Mouse (Mus musculus) cerebellum, postnatal 14 days (tissue): ENCODE data around the gene Rexo5.

Experiments
- DNase-seq, 2 experiments: peaks; one replicate each; pipeline ENCODE4 v3.0.0; 2021; ENCODE audit warnings: mixed read lengths in 2 of 2

Gene Rexo5

DNA sequence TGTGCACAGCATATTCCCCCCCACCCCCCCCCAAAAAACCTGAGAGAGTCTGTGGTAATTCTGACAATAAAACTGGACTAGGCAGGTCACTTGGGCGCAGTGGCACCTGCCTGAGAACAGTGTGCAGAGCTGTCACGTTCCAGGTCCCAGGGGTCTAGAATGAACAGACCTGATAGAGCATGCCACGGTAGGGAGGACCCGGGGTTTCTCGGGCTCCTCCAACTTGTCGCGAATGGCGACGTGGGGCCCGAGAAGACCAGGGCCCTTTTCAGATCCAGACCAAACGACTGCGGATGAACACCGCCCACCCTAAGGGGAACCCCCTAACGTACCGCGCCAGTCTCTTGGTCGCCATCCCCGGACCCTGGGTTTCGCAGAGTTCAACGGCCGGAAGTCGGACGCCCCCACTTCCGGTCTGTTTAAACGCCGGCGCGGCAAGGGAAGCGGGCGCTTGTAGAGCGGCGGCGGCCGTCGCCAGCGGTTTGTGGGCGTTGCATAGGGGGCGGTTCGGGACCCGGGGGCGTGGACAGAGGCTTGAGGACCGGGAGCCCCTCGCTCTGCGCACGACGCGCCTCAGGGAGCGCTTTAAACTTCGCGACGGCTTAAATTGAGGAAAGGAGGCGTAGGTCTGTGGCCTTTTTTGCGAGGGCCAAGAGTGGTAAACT is at the start of gene Rexo5, which contains the start of gene Eri2:
Gene Rexo5 (plus strand): TSS at position 421 of the 665 bp plus-strand sequence.
Gene Eri2 (minus strand): TSS at position 473 of the 665 bp plus-strand sequence.
- peak; percentile 84 to 85 for DNase-seq

DNA sequence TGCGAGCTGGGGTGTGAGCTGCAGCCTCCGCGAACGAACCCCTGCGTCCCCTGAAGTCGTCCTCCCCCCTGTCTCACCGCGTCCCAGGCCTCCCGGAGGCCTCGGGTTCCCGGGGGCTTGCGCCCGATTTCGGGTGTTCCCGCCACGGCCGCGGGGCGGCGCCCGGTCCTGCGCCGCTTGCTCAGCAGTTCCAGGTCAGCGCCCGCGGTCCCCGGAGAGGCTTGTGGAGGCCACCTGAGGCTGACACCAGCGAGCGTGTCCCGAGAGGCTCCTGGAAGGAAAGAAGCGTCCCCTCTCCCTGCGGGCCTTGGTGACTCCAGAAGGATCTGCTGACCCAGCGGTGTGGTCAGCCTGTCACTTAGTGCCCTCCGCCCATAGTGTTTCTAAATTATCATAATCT is 49.5 kb upstream of the Rexo5 start:
- DNase-seq = no peak

DNA sequence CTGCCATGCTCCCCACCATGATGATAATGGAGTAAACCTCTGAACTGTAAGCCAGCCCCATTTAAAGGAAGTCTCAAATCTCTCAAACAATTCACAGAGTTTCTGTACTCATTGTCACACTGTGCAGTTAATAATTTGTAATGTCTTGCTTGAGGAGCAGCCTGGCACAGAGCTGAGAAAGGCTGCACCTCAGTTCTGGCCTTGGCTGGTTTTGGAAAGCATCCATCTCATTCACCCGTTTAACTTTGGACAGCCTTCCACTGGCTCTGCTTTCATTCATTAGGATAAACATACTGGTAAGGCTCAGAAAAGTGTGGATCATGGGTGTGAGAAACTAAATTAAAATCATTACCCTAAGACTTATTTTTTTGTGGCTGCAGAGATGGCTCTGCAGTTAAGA is 47.9 kb upstream of the Rexo5 start:
- DNase-seq = no peak

DNA sequence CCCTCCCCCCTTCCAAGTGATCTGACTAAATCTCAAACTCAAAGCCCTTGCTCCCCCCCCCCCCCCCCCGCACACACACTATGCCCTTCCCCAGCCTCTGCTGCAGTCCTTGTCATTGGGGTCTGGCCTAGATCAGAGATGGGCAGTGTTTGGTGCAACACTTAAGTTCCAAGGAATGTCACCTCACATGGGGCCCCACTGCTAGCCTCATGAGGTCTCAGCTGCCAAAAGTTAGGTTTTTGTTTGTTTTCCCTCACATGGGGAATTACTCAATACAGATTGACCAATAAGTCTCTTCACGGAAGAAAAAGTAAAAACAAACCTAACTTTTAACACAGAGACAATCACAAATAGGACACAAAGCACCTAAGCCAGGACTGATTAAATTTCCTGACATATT is 45.0 kb upstream of the Rexo5 start:
- DNase-seq = no peak

DNA sequence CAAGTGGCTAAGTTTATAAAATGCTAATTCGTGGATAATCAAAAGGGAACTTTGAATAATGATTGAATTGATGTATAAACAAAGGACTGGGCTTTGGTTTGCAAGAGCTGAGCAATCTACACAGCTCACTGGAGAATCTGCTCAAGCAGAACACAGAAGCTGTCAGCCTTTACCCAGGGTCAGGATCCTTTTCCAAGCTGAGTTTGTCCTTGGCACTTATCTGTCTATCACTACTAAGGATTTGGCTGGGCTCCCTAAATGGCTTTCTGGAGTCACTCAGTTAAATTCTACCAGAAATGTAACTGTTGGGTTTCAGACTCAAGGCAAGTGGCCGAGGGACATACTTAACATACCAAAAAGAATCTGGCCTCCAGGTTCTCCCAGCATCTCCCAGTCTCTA is 43.9 kb upstream of the Rexo5 start:
- no peak for DNase-seq

DNA sequence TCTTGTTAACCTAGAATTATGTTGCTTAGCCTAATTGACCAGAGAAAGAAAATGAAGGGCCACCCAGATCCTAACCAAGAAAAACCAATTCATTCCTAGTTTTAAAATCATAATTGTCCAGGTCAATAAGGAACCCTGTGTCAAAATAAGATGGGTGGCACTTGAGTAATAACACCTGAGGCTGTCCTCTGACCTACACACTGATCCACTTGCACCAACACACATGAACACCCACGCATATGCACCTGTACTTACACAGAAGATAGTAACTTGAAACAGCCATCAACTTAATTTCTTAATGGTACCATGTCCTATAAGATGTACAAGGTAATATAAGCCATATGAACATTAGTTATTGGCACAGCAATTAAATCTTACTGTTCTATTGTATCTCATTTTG is 40.1 kb upstream of the Rexo5 start:
- DNase-seq = no peak

DNA sequence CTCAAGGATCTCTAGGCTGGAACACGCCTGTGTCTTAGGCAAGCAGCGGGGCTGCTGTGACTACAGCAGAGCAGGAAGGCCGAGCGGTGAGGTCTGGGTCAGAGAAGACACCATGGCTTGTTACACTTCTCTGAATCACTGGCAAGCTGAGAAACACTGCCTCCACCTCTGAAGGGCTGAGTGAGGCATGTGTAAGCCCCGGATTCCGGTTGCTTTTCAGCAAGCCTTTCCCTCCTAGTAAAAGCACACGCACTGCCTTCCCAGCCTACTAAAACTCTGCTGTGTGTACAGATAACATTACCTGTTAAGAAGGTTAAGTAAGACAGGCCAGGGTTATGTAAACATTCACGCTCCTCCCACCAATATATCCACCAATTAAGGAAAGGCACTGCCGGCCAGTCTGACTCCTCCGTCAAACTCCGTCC is 33.3 kb upstream of the Rexo5 start, which contains the start of gene Acsm3:
Gene Acsm3 (plus strand): TSS at position 397 of the 425 bp plus-strand sequence.
- no peak for DNase-seq

DNA sequence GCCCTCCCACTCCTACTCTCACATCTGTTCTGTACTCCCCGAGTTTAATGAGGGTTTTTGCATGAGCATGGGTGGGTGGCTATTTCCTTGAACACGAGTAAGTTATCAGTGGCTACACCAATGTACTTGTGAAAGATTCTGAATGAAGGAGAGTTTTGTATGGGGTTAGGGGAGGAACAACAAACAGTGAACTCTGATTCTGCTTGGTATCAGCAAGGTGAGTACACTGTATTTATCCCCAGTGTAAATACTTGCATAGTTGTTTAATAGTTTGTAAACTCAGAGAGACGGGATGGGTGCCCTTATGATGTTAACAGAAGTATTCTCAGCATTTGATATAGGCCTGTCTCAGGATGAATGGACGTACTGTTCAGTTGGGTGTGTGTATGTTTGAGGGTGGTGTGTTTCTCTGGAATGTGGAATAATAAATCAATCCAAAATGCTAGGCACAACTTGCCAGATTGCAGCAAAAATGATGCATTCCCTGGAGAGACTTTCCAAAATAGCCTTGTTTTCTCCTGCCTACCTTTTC is 31.6 kb upstream of the Rexo5 start:
- DNase-seq = no peak

DNA sequence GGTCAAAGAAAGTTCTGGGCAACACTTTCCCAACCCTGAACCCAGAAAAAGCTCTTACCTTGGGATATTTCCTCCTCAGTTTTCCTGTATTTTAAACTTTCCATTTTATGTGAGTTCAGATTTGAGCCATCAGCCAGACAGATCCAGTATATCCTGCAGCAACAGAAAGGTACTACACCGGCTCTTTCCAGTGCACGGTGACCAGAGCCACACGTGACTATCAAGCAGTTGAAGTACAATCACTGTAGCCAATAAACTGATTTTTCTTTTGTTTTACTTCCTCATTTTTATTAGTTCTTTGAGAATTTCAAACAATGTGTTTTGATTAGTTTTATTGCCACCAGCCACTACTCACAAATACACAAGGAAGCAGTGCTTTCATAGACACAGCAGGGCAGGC is 29.4 kb upstream of the Rexo5 start:
- DNase-seq = no peak

DNA sequence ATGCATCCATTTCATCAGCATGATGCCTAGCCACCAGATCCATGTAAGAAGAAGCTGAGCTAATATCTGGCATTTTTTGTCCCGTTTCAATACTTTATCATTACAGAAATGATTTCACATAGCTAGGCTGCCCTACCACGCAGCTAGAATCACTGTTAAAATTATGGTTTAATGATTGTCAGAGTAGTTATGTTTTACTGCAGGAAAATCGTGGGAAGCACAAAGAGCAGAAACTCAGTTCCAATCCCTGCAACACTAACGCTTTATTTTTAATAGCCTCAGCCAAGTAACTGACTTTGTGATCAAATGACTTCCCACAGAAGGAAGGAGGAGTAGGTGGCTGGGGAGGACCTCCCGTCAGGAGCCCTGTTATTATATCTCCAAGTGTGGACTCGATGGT is 26.8 kb upstream of the Rexo5 start:
- DNase-seq = no peak

DNA sequence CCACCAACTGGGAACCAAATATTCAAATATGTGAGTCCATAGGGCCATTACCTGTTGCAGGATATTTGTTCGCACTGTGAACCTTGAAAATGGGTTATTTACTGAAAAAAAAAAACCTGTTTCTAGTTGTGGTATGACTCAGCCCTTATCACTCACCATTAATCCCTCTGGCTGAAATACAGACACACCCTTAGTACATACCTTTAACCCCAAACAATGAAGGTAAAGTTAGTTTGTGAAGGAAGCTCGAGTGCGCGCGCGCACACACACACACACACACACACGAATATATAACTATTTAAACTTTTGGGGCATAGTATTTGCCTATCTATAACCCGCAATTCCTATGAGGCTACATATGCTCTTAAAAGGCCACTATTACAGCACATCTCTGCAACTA is 23.9 kb upstream of the Rexo5 start:
- DNase-seq = no peak

DNA sequence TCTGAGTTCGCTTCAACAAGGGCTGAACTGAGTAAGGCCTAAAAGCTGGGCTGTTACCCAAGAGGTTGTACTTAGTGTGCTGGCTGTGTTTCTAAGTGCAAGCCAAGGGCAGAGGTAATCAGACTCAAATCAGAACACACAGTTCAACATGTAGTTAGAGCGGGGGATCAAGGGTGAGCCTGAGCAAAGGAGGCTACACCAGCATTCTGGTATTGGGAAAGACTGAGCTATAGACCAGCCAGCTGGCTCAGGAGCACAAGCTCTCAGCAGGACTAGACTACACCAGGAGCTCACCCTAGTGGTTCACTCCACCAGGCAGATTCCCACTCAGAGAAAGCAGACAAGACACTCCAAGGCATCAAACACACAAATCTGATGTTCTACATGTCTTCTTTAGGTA is 10.4 kb upstream of the Rexo5 start:
- no peak for DNase-seq

DNA sequence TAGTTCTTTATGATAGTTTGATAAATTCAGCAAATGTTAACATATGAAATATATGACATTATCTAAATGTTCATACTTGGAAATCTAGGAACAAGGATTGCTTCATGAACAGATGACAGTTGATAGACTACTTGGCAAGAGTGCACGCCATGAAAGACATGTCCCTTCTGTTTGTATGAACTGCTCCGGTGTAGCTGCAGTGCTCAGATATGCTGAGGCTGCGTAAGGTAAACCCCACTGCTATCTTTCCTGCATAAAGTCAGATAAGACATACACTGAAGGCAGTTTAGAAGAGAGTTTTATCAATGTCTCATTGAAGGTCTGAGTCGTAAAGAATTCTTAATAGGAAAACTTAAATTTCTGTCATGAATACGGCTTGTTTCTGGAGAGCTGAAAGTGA is 8.9 kb upstream of the Rexo5 start:
- DNase-seq = no peak

DNA sequence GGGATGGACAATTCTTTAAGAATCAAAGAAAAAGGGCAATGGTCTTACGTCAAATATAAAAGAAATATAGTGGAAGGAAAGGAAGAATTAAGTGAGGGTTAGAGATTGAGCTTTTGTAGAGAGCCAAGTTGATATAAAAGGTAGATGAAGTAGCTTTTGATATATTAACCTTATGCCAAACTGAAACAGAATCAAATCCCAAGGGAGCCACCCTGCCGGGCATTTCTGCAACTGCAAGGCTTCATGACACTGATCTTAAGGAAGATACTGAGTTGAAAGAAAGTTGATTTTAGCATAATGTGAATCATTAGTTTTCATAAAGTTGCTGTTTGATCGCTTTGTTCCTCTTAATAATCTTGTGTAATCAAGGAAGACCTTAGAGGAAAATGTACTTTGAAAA is 4.8 kb upstream of the Rexo5 start:
- DNase-seq = no peak

DNA sequence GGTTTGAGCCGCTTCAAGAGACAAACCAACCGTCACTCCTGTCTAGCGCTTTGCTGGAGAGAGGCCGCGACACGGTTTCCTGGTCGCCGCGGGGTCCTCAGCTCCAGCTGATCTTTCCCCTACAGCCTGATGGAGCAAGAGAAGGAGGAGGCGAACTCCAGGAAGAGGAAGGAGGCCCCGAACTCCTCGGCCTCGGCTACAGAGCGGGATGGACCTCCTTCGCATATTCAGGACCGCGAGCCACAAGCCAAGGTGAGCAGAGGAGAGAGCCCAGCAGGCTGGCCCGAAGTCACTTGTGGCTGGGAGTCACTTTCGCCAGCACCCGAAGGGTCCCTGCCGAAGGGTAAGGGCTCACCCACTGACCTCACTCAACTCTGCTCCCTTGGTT is 439 bp downstream of the Rexo5 start:
- no peak for DNase-seq

DNA sequence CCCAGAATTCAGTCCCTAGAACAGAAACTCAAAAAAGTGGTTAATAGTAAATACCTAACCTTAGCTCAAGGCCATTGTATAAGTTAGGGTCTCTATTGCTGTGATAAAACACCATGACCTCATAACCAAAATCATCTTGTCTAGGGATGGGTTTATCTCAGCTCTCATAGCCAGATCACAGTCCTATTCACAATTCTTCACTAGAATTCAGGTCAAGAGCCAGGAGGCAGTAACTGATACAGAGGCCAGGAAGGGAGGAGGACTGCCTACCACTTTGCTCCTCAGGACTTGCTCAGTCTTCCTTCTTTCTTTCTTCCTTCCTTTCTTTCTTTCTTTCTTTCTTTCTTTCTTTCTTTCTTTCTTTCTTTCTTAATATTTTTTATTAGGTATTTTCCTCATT is 1.5 kb downstream of the Rexo5 start:
- no peak for DNase-seq

DNA sequence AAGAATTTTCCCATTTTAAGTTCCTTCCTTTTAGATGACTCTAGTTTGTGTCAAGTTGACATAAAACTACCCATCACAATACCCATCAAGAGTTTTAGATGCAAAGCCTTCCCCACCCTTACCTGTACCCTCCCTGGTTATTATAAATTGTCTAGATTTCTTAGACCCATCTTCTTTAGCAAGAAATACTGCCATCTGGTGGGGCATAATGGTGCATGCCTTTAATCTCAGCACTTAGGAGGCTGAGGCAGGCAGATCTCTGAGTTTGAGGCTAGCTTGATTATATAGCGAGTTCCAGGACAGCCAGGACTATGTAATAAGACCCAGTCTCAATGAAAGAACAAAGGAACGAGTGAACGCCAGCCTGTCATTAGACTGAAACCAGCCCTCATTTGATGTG is 6.7 kb downstream of the Rexo5 start:
- DNase-seq = no peak

DNA sequence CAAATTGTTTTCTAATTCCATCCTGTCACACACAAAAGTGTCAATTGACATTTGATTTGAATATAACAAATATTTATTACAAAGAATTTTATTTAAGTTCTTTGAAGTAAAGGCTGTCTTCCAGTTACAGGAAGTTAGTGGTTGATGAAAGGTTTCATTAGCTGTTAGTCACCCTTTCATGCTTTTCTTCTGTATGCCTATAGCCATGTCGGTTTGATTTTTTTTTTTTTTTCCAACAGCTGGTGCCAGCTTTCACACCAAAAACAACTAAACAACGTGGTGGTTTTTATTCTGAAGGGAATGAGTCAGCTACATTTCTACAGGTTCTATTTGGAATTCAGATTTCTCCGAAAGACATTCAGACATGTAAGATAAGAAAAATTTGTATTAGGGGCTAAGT is 7.2 kb downstream of the Rexo5 start:
- no peak for DNase-seq

DNA sequence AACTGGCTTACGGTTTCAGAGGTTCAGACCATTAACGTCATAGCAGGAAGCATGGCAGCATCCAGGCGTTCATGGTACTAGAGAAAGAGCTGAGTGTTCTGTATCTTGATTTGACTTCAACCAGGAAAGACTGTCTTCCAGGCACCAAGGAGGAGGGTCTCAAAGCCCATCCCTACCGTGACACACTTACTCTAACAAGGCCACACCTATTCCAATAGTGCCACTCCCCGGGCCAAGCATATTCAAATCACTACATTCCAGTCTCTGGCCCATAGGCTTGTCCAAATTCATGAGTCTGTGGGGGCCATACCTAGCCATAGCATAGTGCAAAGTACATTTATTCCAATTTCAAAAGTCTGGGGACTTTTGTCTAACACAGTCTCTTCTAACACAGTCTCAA is 13.6 kb downstream of the Rexo5 start:
- DNase-seq = no peak

DNA sequence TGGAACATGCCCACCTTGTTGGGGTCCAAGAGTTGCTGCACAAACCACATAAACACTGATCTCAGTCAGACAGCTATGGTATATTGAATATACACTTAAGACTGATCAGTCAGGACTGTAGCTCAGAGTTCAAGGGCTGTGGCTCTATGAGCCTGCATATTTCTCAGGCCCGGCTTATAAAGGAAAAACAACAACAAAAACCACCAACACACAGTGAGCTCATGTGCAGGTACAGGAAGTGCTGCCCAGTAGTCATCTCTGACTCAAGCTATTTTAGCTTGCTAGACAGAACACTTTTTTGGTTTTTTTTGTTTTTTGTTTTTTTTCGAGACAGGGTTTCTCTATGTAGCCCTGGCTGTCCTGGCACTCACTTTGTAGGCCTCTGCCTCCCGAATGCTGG is 14.9 kb downstream of the Rexo5 start:
- DNase-seq = no peak

DNA sequence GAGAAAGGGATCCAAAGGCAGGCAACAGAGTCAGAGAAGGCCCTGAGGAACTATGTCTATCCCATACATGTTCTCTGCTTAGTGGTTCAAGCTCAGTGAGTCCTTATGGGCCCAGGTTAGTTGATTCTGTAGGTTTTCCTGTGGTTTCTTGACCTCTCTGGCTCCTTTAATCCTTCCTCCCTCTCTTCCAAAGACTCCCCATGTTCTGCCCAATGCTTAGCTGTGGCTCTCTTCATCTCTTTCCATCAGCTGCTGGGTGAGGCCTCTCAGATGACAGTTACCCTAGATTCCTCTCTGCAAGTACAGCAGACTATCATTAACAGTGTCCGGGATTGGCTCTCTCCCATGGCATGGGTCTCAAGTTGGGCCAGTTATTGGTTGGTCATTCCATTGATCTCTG is 41.6 kb downstream of the Rexo5 start:
- DNase-seq = no peak

DNA sequence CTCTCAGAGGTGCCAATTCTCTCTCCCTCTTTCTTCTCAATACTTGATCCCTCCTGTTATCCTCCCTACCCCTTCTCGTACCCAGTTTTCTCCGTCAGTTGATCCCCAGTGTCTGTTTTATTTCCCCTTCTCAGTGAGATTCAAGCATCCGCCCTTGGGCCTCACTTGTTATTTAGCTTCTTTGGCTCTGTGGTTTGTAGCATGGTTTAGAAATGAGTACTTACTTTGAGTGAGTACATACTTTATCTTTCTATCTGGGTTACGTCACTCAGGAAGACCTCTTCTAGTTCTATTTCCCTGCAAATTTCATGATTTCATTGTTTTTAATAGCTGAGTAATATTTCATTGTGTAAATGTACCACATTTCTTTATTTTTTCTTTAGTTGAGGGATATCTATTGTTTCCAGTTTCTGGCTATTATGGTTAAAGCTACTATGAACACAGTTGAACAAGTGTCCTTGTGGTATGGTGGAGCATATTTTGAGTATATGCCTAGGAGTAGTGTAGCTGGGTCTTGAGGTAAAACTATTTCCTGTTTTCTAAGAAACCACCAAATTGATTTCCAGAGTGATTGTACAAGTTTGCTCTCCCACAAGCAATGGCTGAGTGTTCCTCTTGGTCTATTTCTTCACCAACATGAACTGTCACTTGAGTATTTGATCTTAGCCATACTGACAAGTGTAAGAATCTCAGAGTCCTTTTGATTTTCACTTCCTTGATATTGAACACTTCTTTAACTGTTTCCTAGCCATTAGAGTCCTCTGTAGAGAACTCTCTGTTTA is 42.4 kb downstream of the Rexo5 start:
- DNase-seq = no peak

DNA sequence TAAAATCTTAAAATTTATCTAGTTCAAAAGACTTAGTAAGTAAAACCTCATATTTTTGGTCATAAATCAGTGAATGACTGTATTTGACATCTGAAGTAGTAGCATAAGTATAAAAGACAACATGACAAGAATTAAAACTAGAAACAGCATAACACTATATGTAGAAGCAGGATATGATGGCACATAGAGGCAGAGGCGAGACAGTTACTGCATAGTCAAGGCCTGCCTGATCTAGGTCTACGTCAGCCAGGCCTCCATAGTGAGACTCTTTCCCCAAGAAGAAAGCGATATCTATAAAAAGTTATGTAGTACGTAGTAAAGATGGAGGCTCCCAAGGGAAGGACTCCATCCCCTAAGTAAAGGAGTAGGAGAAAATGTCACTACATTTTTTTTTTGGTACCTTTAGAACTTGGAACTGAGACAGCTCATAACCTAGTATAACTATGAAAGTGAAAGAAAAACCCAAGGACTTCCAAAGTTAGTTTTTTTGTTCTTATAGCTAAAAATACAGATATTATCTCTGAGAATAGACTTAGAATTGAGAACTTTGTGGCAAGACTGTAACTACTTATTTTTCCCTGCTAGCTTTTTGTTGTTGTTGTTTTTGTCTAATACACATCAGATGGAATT is 48.1 kb downstream of the Rexo5 start:
- DNase-seq = no peak

DNA sequence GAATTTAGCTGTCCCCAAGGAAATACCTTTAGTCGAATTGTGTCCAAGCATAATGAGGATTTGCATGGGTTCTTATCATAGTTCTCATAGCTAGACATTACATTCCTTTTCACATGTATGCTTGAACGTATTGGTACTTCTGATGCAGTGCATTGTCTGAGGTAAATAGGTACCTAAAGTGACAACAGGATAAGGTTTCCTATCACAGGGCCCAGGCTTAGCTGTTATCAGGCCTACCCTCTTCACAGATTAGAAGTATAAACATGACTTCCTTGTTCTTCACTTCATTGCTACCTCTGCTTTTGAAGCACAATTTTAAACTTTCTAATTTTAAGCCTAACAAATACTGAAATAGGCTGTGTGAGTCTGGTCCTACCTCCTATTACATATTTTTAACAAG is 51.7 kb downstream of the Rexo5 start:
- no peak for DNase-seq
